Mouse (Mus musculus) lung, postnatal 0 days (tissue): ENCODE results near the gene 6030468B19Rik. TPM values are rescaled to one million over a fixed set of nuclear protein-coding genes. Genes with fewer than 3 reads are reported as not detected.
"Not testable (repeated sequence)": the region's sequence is repeated elsewhere in the genome, so short reads cannot be mapped to it uniquely, and the experiment has no call there.

Experiments used
- ATAC-seq: fragments of 200-750 bp; cut with Nextera tagmentation; 2 replicates; pipeline ENCODE4 v1.8.0; 2017; ENCODE audit warnings: moderate library complexity
- DNase-seq: peaks from one replicate; pipeline ENCODE4 v3.0.0-alpha.2; 2016; ENCODE audit warnings: low spot score
- H3K27ac ChIP-seq: fragments of 300-500 bp; sonication (generic); 2 replicates; pipeline ENCODE4 v1.5.1; 2014; ENCODE audit warnings: antibody characterized with exemption, mild to moderate bottlenecking, low read length, mixed read lengths
- H3K27me3 ChIP-seq: fragments of 300-500 bp; sonication (generic); replicated peaks from 2 replicates; pipeline ENCODE4 v1.6.1; 2014; ENCODE audit warnings: low read length, mixed read lengths; ENCODE audit not compliant: insufficient read depth
- H3K36me3 ChIP-seq: fragments of 300-500 bp; sonication (generic); 2 replicates; pipeline ENCODE4 v1.6.1; 2014; ENCODE audit warnings: low read length, mixed read lengths; ENCODE audit not compliant: insufficient read depth
- H3K4me1 ChIP-seq: fragments of 300-500 bp; sonication (generic); 2 replicates; pipeline ENCODE4 v1.6.1; 2014; ENCODE audit warnings: antibody characterized with exemption, low read depth, low read length, mixed read lengths; ENCODE audit not compliant: insufficient read depth
- H3K4me2 ChIP-seq: fragments of 300-500 bp; sonication (generic); replicated peaks from 2 replicates; pipeline ENCODE4 v1.6.1; 2014; ENCODE audit warnings: low read depth, mild to moderate bottlenecking, low read length, moderate library complexity, mixed read lengths
- H3K4me3 ChIP-seq: fragments of 300-500 bp; sonication (generic); 2 replicates; pipeline ENCODE4 v1.5.1; 2014; ENCODE audit warnings: low read depth, low read length
- H3K9ac ChIP-seq: fragments of 300-500 bp; sonication (generic); replicated peaks from 2 replicates; pipeline ENCODE4 v1.6.1; 2014; ENCODE audit warnings: low read depth, mild to moderate bottlenecking
- H3K9me3 ChIP-seq: fragments of 300-500 bp; sonication (generic); 2 replicates; pipeline ENCODE4 v1.6.1; 2016; ENCODE audit warnings: low read length, mixed read lengths
- CTCF ChIP-seq: IDR thresholded peaks from 2 replicates; pipeline ENCODE4 v1.5.1; 2016; ENCODE audit warnings: antibody characterized with exemption, mild to moderate bottlenecking
- EP300 ChIP-seq: IDR thresholded peaks from 2 replicates; pipeline ENCODE4 v1.6.1; 2016; ENCODE audit warnings: antibody characterized with exemption, mild to moderate bottlenecking, control low read depth
- WGBS: fragments of 180-500 bp; shearing (Covaris S2); extraction: QIAGEN DNeasy Blood & Tissue Kit; methylation state at CpG from one replicate; pipeline ENCODE4 v1.1.7; 2014; 5-methylcytosine and 5-hydroxymethylcytosine counted together
- polyA plus RNA-seq: library from polyadenylated mRNA; unstranded; fragments of >200 nt; fragmentation: Nextera tagmentation; extraction: Ambion mirVana; gene quantifications from 2 replicates; pipeline ENCODE4 v1.2.1, GENCODE M21; 2015

The 6030468B19Rik gene
- polyA plus RNA-seq, 1 experiment from 2014 or later, result not detected

- Histone ChIP-seq H3K4me2 (no peak overlapping the region), H3K36me3 (0 out of 2 replicates have a peak, but pooled peaks cover 4% of the 10 kb centered on the region), H3K4me3 (no peak overlapping the region), H3K9ac (no peak overlapping the region), H3K9me3 (no peaks in the 10 kb centered on the region), H3K4me1 (peaks cover 13% of the 10 kb centered on the region; the same call in 1 of the 2 replicates), H3K27ac (no peak overlapping the region), H3K27me3 (no peaks in the 10 kb centered on the region)
- WGBS, result 77% methylated on average over 6 of the region's 6 CpGs
- DNase-seq (no peak), ATAC-seq (no peak)
- TF ChIP-seq CTCF (no peak), EP300 (no peak)
Measured at GRCm38 (mm10) chr11:117814704-117815366, 17.4 kb downstream of the 6030468B19Rik start.

- H3K27ac ChIP-seq, H3K4me1 ChIP-seq, H3K9me3 ChIP-seq, H3K4me3 ChIP-seq, H3K27me3 ChIP-seq, H3K9ac ChIP-seq, H3K4me2 ChIP-seq, H3K36me3 ChIP-seq, DNase-seq: not testable (repeated sequence)
- 60% methylated on average over 9 of the region's 9 CpGs for WGBS
- peak; percentile 79 for ATAC-seq
Measured at GRCm38 (mm10) chr11:117815850-117816249, 18.4 kb downstream of the 6030468B19Rik start.

DNA sequence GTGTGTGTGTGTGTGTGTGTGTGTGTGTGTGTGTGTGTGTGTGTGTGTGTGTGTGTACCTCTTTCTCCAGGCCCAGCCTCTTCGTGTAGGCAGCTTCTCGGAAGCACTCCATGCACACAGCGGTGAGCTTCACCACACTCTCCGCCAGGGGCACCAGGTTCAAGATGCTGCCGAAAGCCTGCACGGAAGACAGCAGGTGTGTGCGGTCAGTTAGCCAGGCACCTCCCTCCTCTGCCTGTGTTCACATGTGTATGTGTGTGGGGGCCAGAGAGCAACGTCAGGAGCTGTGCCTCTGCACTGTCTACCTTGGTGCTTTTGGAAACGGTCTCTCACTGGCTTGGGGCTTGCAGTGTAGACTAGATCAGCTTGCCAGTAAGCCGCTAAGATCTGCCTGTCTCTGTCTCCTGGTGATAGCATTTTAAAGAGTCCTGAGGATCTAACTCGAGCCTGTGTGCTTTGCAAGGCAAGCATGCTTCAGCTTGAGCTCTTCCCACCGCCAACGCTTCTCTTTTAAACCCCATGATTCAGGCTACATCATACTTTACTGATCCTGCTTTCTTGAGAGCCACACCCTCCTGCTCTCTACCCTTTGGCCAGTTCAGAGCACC, 19.0 kb downstream of the 6030468B19Rik start:
- Histone ChIP-seq H3K9me3 (no peaks in the 10 kb centered on the region), H3K36me3 (0 out of 2 replicates have a peak, but pooled peaks cover 4% of the 10 kb centered on the region), H3K4me2 (no peak overlapping the region), H3K27ac (no peak overlapping the region), H3K4me3 (no peak overlapping the region), H3K9ac (no peak overlapping the region), H3K27me3 (no peaks in the 10 kb centered on the region), H3K4me1 (peaks cover 5% of the 10 kb centered on the region; the same call in 1 of the 2 replicates)
- ATAC-seq (no peak), DNase-seq (no peak)
- 79% methylated on average over 11 of the region's 13 CpGs for WGBS
- TF ChIP-seq EP300, result no peak
- TF ChIP-seq CTCF, result 0 out of 2 replicates have a peak, but pooled peaks have one; percentile 8

- H3K9ac ChIP-seq, result no peak overlapping the region
- no peak overlapping the region for H3K4me2 ChIP-seq
- no peak for TF ChIP-seq EP300
- TF ChIP-seq CTCF, result no peak
- H3K4me1 ChIP-seq, result peaks cover 15% of the 10 kb centered on the region; the same call in 1 of the 2 replicates
- H3K9me3 ChIP-seq, result no peaks in the 10 kb centered on the region
- no peak overlapping the region for H3K4me3 ChIP-seq
- H3K36me3 ChIP-seq, result 0 out of 2 replicates have a peak, but pooled peaks cover 4% of the 10 kb centered on the region
- no peaks in the 10 kb centered on the region for H3K27me3 ChIP-seq
- DNase-seq, result no peak
- ATAC-seq, result no peak
- H3K27ac ChIP-seq, result no peak overlapping the region
- WGBS, result 84% methylated on average over 8 of the region's 8 CpGs
Measured at GRCm38 (mm10) chr11:117819095-117819494, 21.6 kb downstream of the 6030468B19Rik start.

- H3K4me3 ChIP-seq, result no peak overlapping the region
- no peaks in the 10 kb centered on the region for H3K27me3 ChIP-seq
- no peak overlapping the region for H3K27ac ChIP-seq
- no peaks in the 10 kb centered on the region for H3K36me3 ChIP-seq
- TF ChIP-seq EP300, result no peak
- no peak for TF ChIP-seq CTCF
- WGBS, result 81% methylated on average over 7 of the region's 7 CpGs
- H3K9me3 ChIP-seq, result no peaks in the 10 kb centered on the region
- no peak overlapping the region for H3K4me2 ChIP-seq
- H3K4me1 ChIP-seq, result peaks cover 23% of the 10 kb centered on the region; the same call in 1 of the 2 replicates
- DNase-seq (no peak), ATAC-seq (no peak)
- no peak overlapping the region for H3K9ac ChIP-seq
Measured at GRCm38 (mm10) chr11:117820173-117820572, 22.7 kb downstream of the 6030468B19Rik start.

GRCm38 (mm10) chr11:117821868-117822267, 24.4 kb downstream of the 6030468B19Rik start:
- Histone ChIP-seq H3K36me3 (no peaks in the 10 kb centered on the region), H3K4me2 (no peak overlapping the region), H3K27me3 (no peaks in the 10 kb centered on the region), H3K27ac (no peak overlapping the region), H3K4me1 (peaks cover 32% of the 10 kb centered on the region), H3K9ac (no peak overlapping the region), H3K4me3 (no peak overlapping the region), H3K9me3 (no peaks in the 10 kb centered on the region)
- WGBS, result 95% methylated on average over 9 of the region's 9 CpGs
- DNase-seq (no peak), ATAC-seq (no peak)
- no peak for TF ChIP-seq EP300
- no peak for TF ChIP-seq CTCF
